Mouse (Mus musculus) layer of hippocampus, adult 18-20 months (tissue): ENCODE measurements at regions not wholly inside any gene's neighbourhood (a gene's known extent, or its start where the extent isn't known, plus 50 kb on each side); places are given as distances from the start of the nearest gene placed in this dataset.

Experiments used
- DNase-seq, 2 experiments: peaks; one replicate each; pipeline ENCODE4 v3.0.0; 2022; ENCODE audit warnings: low spot score in 2 of 2

GRCm38 (mm10) chr15:36380461-36381227 is 626.9 kb downstream of the Zfp706 start:
- peak in 1 of 2 experiments; percentile 37 for DNase-seq

GRCm38 (mm10) chr15:36378640-36379039 is 628.9 kb downstream of the Zfp706 start:
- DNase-seq: no peak

- peak in 1 of 2 experiments; percentile 22 for DNase-seq
Measured at GRCm38 (mm10) chr15:36376551-36376950, 631.0 kb downstream of the Zfp706 start.

GRCm38 (mm10) chr15:36375549-36375885 is 632.1 kb downstream of the Zfp706 start:
- DNase-seq: no peak

GRCm38 (mm10) chr15:36374732-36375548 is 632.6 kb downstream of the Zfp706 start:
- peak; percentile 69 to 83 for DNase-seq

GRCm38 (mm10) chr15:36373900-36374611 is 633.5 kb downstream of the Zfp706 start:
- peak in 1 of 2 experiments; percentile 26 for DNase-seq

GRCm38 (mm10) chr15:36373481-36373880 is 634.1 kb downstream of the Zfp706 start:
- DNase-seq: peak in 1 of 2 experiments; percentile 31

- DNase-seq: no peak
Measured at GRCm38 (mm10) chr15:36371382-36371781, 636.2 kb downstream of the Zfp706 start.

GRCm38 (mm10) chr15:36370906-36371305 is 636.7 kb downstream of the Zfp706 start:
- no peak for DNase-seq

- no peak for DNase-seq
Measured at GRCm38 (mm10) chr15:36367296-36367695, 640.3 kb downstream of the Zfp706 start.

- no peak for DNase-seq
Measured at GRCm38 (mm10) chr15:36364757-36365156, 642.8 kb downstream of the Zfp706 start.

- DNase-seq: peak; percentile 51 to 86
Measured at GRCm38 (mm10) chr15:36364062-36364461, 643.5 kb downstream of the Zfp706 start.

GRCm38 (mm10) chr15:36362911-36363565 is 644.5 kb downstream of the Zfp706 start:
- DNase-seq: no peak

GRCm38 (mm10) chr15:36361522-36362148 is 645.9 kb downstream of the Zfp706 start:
- no peak for DNase-seq

GRCm38 (mm10) chr15:36360694-36361521 is 646.7 kb downstream of the Zfp706 start:
- DNase-seq: no peak

GRCm38 (mm10) chr15:36355851-36356250 is 651.7 kb downstream of the Zfp706 start:
- DNase-seq: no peak

GRCm38 (mm10) chr15:36354545-36354944 is 653.0 kb downstream of the Zfp706 start:
- DNase-seq: no peak

GRCm38 (mm10) chr15:36353793-36354192 is 653.8 kb downstream of the Zfp706 start:
- DNase-seq: no peak

GRCm38 (mm10) chr15:36352929-36353328 is 654.6 kb downstream of the Zfp706 start:
- DNase-seq: no peak

- DNase-seq: no peak
Measured at GRCm38 (mm10) chr15:36351693-36352092, 655.9 kb downstream of the Zfp706 start.
